Mouse (Mus musculus): ENCODE measurements at regions not wholly inside any gene's neighbourhood (a gene's known extent, or its start where the extent isn't known, plus 50 kb on each side); places are given as distances from the start of the nearest gene placed in this dataset.

- TF ChIP-seq CTCF (IDR thresholded peaks at IDR 0.05; ENCODE audit: borderline replicate concordance, insufficient read depth, low read depth, low read length) (no peak), POLR2A (IDR thresholded peaks at IDR 0.05; ENCODE audit: borderline replicate concordance, insufficient read depth, low read length) (no peak)
Observed at GRCm38 (mm10) chr2:160111176-160111692, 222.7 kb downstream of the Gm826 start.
